Mouse (Mus musculus) neural tube, embryonic 15.5 days (tissue): ENCODE results near the gene Sh3bp4. TPM values are rescaled to one million over a fixed set of nuclear protein-coding genes. Genes with fewer than 3 reads are reported as not detected.

Experiments used
- ATAC-seq: fragments of 200-750 bp; cut with Nextera tagmentation; 2 replicates; pipeline ENCODE4 v1.8.0; 2017; ENCODE audit warnings: mild to moderate bottlenecking, moderate TSS enrichment, moderate library complexity; ENCODE audit not compliant: low FRiP score
- H3K27ac ChIP-seq: fragments of 300-500 bp; sonication (generic); replicated peaks from 2 replicates; pipeline ENCODE4 v1.5.1; 2015; ENCODE audit warnings: mild to moderate bottlenecking, inconsistent platforms
- H3K27me3 ChIP-seq: fragments of 300-500 bp; sonication (generic); replicated peaks from 2 replicates; pipeline ENCODE4 v1.6.1; 2015; ENCODE audit warnings: inconsistent platforms
- H3K36me3 ChIP-seq: fragments of 300-500 bp; sonication (generic); 2 replicates; pipeline ENCODE4 v1.6.1; 2015; ENCODE audit warnings: inconsistent platforms
- H3K4me1 ChIP-seq: fragments of 300-500 bp; sonication (generic); 2 replicates; pipeline ENCODE4 v1.6.1; 2015; ENCODE audit warnings: inconsistent platforms
- H3K4me2 ChIP-seq: fragments of 300-500 bp; sonication (generic); 2 replicates; pipeline ENCODE4 v1.6.1; 2015; ENCODE audit warnings: inconsistent platforms, mild to moderate bottlenecking, moderate library complexity
- H3K4me3 ChIP-seq: fragments of 300-500 bp; sonication (generic); replicated peaks from 2 replicates; pipeline ENCODE4 v1.5.1; 2015; ENCODE audit warnings: mild to moderate bottlenecking, inconsistent platforms
- H3K9ac ChIP-seq: fragments of 300-500 bp; sonication (generic); replicated peaks from 2 replicates; pipeline ENCODE4 v1.6.1; 2015; ENCODE audit warnings: mild to moderate bottlenecking, inconsistent platforms
- H3K9me3 ChIP-seq: fragments of 300-500 bp; sonication (generic); replicated peaks from 2 replicates; pipeline ENCODE4 v1.6.1; 2016; ENCODE audit warnings: inconsistent platforms
- WGBS: fragments of 180-500 bp; shearing (Covaris S2); methylation state at CpG from one replicate; pipeline ENCODE4 v1.1.7; 2015; ENCODE audit warnings: mixed read lengths; 5-methylcytosine and 5-hydroxymethylcytosine counted together
- polyA plus RNA-seq: library from polyadenylated mRNA; unstranded; fragments of >200 nt; fragmentation: Nextera tagmentation; extraction: Ambion mirVana; gene quantifications from 2 replicates; pipeline ENCODE4 v1.2.1, GENCODE M21; 2015

The Sh3bp4 gene
- polyA plus RNA-seq, 1 experiment from 2014 or later = 14.2 TPM

GRCm38 (mm10) chr1:89117062-89117461 is 46.8 kb downstream of the Sh3bp4 start:
- peaks cover 25% of the 10 kb centered on the region for H3K4me1 ChIP-seq
- H3K27ac ChIP-seq = no peak overlapping the region
- no peak overlapping the region for H3K9ac ChIP-seq
- no peak overlapping the region for H3K4me2 ChIP-seq
- no peak overlapping the region for H3K4me3 ChIP-seq
- H3K9me3 ChIP-seq = no peaks in the 10 kb centered on the region
- H3K36me3 ChIP-seq = no peaks in the 10 kb centered on the region
- no peak for ATAC-seq
- WGBS = 85% methylated on average over 5 of the region's 5 CpGs
- H3K27me3 ChIP-seq = no peaks in the 10 kb centered on the region

- H3K4me2 ChIP-seq = no peak overlapping the region
- H3K27ac ChIP-seq = no peak overlapping the region
- H3K4me1 ChIP-seq = peaks cover 25% of the 10 kb centered on the region
- H3K4me3 ChIP-seq = no peak overlapping the region
- no peaks in the 10 kb centered on the region for H3K27me3 ChIP-seq
- WGBS = 85% methylated on average over 3 of the region's 3 CpGs
- no peaks in the 10 kb centered on the region for H3K9me3 ChIP-seq
- H3K9ac ChIP-seq = no peak overlapping the region
- ATAC-seq = no peak
- no peaks in the 10 kb centered on the region for H3K36me3 ChIP-seq
These were observed 47.9 kb downstream of the Sh3bp4 start for GRCm38 (mm10) chr1:89118076-89118475.

GRCm38 (mm10) chr1:89118836-89119235 is 48.6 kb downstream of the Sh3bp4 start:
- 84% methylated on average over 5 of the region's 5 CpGs for WGBS
- H3K4me1 ChIP-seq = peaks cover 25% of the 10 kb centered on the region
- no peak for ATAC-seq
- H3K27me3 ChIP-seq = no peaks in the 10 kb centered on the region
- H3K9me3 ChIP-seq = no peaks in the 10 kb centered on the region
- no peak overlapping the region for H3K9ac ChIP-seq
- no peak overlapping the region for H3K4me2 ChIP-seq
- H3K36me3 ChIP-seq = no peaks in the 10 kb centered on the region
- no peak overlapping the region for H3K27ac ChIP-seq
- no peak overlapping the region for H3K4me3 ChIP-seq

- H3K9ac ChIP-seq = no peak overlapping the region
- no peak for ATAC-seq
- H3K27ac ChIP-seq = no peak overlapping the region
These were observed 50.1 kb downstream of the Sh3bp4 start for GRCm38 (mm10) chr1:89120290-89120689.

GRCm38 (mm10) chr1:89121466-89121865 is 51.3 kb downstream of the Sh3bp4 start:
- ATAC-seq = no peak
- Histone ChIP-seq H3K4me2 (no peak overlapping the region), H3K9ac (no peak overlapping the region), H3K36me3 (no peaks in the 10 kb centered on the region), H3K27ac (no peak overlapping the region), H3K9me3 (no peaks in the 10 kb centered on the region), H3K4me3 (no peak overlapping the region), H3K27me3 (no peaks in the 10 kb centered on the region), H3K4me1 (peaks cover 29% of the 10 kb centered on the region)
- WGBS = 74% methylated on average over 8 of the region's 8 CpGs

More at GRCm38 (mm10) chr1:89120290-89120689, 50.1 kb downstream of the Sh3bp4 start:
- Histone ChIP-seq H3K4me2 (no peak overlapping the region), H3K27me3 (no peaks in the 10 kb centered on the region), H3K9me3 (no peaks in the 10 kb centered on the region), H3K4me1 (peaks cover 29% of the 10 kb centered on the region), H3K4me3 (no peak overlapping the region), H3K36me3 (no peaks in the 10 kb centered on the region)
- WGBS = 55% methylated on average over 4 of the region's 4 CpGs

- H3K36me3 ChIP-seq = no peaks in the 10 kb centered on the region
- no peaks in the 10 kb centered on the region for H3K27me3 ChIP-seq
- no peak overlapping the region for H3K27ac ChIP-seq
- H3K4me2 ChIP-seq = no peak overlapping the region
- no peak for ATAC-seq
- H3K9me3 ChIP-seq = no peaks in the 10 kb centered on the region
- no peak overlapping the region for H3K9ac ChIP-seq
- no peak overlapping the region for H3K4me3 ChIP-seq
- peaks cover 25% of the 10 kb centered on the region for H3K4me1 ChIP-seq
- 73% methylated on average over 5 of the region's 5 CpGs for WGBS
These were observed 52.2 kb downstream of the Sh3bp4 start for GRCm38 (mm10) chr1:89122376-89122775.

- H3K9ac ChIP-seq = no peak overlapping the region
- no peak for ATAC-seq
- 93% methylated on average over 7 of the region's 7 CpGs for WGBS
These were observed 53.9 kb downstream of the Sh3bp4 start for GRCm38 (mm10) chr1:89124076-89124475.

GRCm38 (mm10) chr1:89127163-89127562 is 56.9 kb downstream of the Sh3bp4 start:
- ATAC-seq = no peak
- H3K9me3 ChIP-seq = no peaks in the 10 kb centered on the region
- peaks cover 15% of the 10 kb centered on the region for H3K4me1 ChIP-seq
- no peak overlapping the region for H3K9ac ChIP-seq
- no peak overlapping the region for H3K4me3 ChIP-seq
- H3K36me3 ChIP-seq = no peaks in the 10 kb centered on the region
- H3K27ac ChIP-seq = no peak overlapping the region
- no peak overlapping the region for H3K4me2 ChIP-seq
- WGBS = 100% methylated on average over 3 of the region's 3 CpGs
- no peaks in the 10 kb centered on the region for H3K27me3 ChIP-seq

More at GRCm38 (mm10) chr1:89124076-89124475, 53.9 kb downstream of the Sh3bp4 start:
- H3K27ac ChIP-seq = no peak overlapping the region
- H3K27me3 ChIP-seq = no peaks in the 10 kb centered on the region
- H3K4me3 ChIP-seq = no peak overlapping the region
- H3K9me3 ChIP-seq = no peaks in the 10 kb centered on the region
- H3K4me2 ChIP-seq = no peak overlapping the region
- no peaks in the 10 kb centered on the region for H3K36me3 ChIP-seq
- H3K4me1 ChIP-seq = peaks cover 21% of the 10 kb centered on the region

GRCm38 (mm10) chr1:89130429-89130828 is 60.2 kb downstream of the Sh3bp4 start:
- H3K27ac ChIP-seq = no peak overlapping the region
- no peaks in the 10 kb centered on the region for H3K27me3 ChIP-seq
- H3K9ac ChIP-seq = no peak overlapping the region
- ATAC-seq = no peak
- no peaks in the 10 kb centered on the region for H3K36me3 ChIP-seq
- H3K4me1 ChIP-seq = peaks cover 26% of the 10 kb centered on the region
- H3K4me2 ChIP-seq = no peak overlapping the region
- no peaks in the 10 kb centered on the region for H3K9me3 ChIP-seq
- WGBS = 37% methylated on average over 6 of the region's 6 CpGs
- no peak overlapping the region for H3K4me3 ChIP-seq

- Histone ChIP-seq H3K4me1 (peaks cover 33% of the 10 kb centered on the region), H3K4me2 (no peak overlapping the region), H3K27me3 (no peaks in the 10 kb centered on the region), H3K27ac (no peak overlapping the region), H3K9me3 (no peaks in the 10 kb centered on the region), H3K4me3 (no peak overlapping the region), H3K36me3 (no peaks in the 10 kb centered on the region), H3K9ac (no peak overlapping the region)
- ATAC-seq = no peak
- 78% methylated on average over 14 of the region's 14 CpGs for WGBS
These were observed 60.9 kb downstream of the Sh3bp4 start for GRCm38 (mm10) chr1:89131018-89131540.

- ATAC-seq = no peak
- Histone ChIP-seq H3K4me2 (no peak overlapping the region), H3K27ac (no peak overlapping the region), H3K9me3 (no peaks in the 10 kb centered on the region), H3K36me3 (no peaks in the 10 kb centered on the region), H3K4me1 (peaks cover 39% of the 10 kb centered on the region), H3K4me3 (no peak overlapping the region), H3K27me3 (no peaks in the 10 kb centered on the region), H3K9ac (no peak overlapping the region)
- 74% methylated on average over 8 of the region's 8 CpGs for WGBS
These were observed 61.5 kb downstream of the Sh3bp4 start for GRCm38 (mm10) chr1:89131707-89132106.

- Histone ChIP-seq H3K27ac (no peak overlapping the region), H3K4me3 (no peak overlapping the region), H3K36me3 (no peaks in the 10 kb centered on the region), H3K9ac (no peak overlapping the region), H3K27me3 (no peaks in the 10 kb centered on the region), H3K4me2 (no peak overlapping the region), H3K4me1 (peaks cover 54% of the 10 kb centered on the region), H3K9me3 (no peaks in the 10 kb centered on the region)
- no peak for ATAC-seq
- WGBS = 84% methylated on average over 4 of the region's 4 CpGs
These were observed 63.1 kb downstream of the Sh3bp4 start for GRCm38 (mm10) chr1:89133266-89133665.

- 88% methylated on average over 4 of the region's 4 CpGs for WGBS
- H3K27ac ChIP-seq = no peak overlapping the region
- no peak overlapping the region for H3K4me2 ChIP-seq
- no peak for ATAC-seq
- no peak overlapping the region for H3K9ac ChIP-seq
- no peaks in the 10 kb centered on the region for H3K9me3 ChIP-seq
- no peaks in the 10 kb centered on the region for H3K27me3 ChIP-seq
- H3K36me3 ChIP-seq = no peaks in the 10 kb centered on the region
- peaks cover 56% of the 10 kb centered on the region for H3K4me1 ChIP-seq
- no peak overlapping the region for H3K4me3 ChIP-seq
These were observed 63.5 kb downstream of the Sh3bp4 start for GRCm38 (mm10) chr1:89133717-89134116.
